Mouse (Mus musculus): ENCODE data around the gene Lhx3. TPM values are rescaled to one million over a fixed set of nuclear protein-coding genes. Genes with fewer than 3 reads are reported as not detected.
A peak's percentile ranks its signal among the peaks of the same experiment; 100 is the strongest.

The Lhx3 gene
- not detected for total RNA-seq (2021)
- long read RNA-seq, experiment 1, result 0 reads
- long read RNA-seq, experiment 2, result 0 reads

GRCm38 (mm10) chr2:26208126-26208789 lies at the start of gene Lhx3:
Lhx3 (minus strand) TSS chr2:26208289.
- peak; percentile 94 for DNase-seq

GRCm38 (mm10) chr2:26257315-26258096 lies 49.4 kb upstream of the Lhx3 start:
- DNase-seq, result no peak

- DNase-seq, result no peak
These were observed 46.7 kb upstream of the Lhx3 start for GRCm38 (mm10) chr2:26254816-26255215.

- DNase-seq, result no peak
These were observed 44.6 kb upstream of the Lhx3 start for GRCm38 (mm10) chr2:26252514-26253206.

GRCm38 (mm10) chr2:26247531-26247930 lies 39.4 kb upstream of the Lhx3 start:
- no peak for DNase-seq

- DNase-seq, result no peak
These were observed 32.8 kb upstream of the Lhx3 start for GRCm38 (mm10) chr2:26240841-26241240.

- DNase-seq, result no peak
These were observed 32.2 kb upstream of the Lhx3 start for GRCm38 (mm10) chr2:26240330-26240729.

- DNase-seq, result peak; percentile 94
These were observed 29.2 kb upstream of the Lhx3 start, which contains the start of gene Qsox2 for GRCm38 (mm10) chr2:26237290-26237782. Qsox2 (minus strand) TSS chr2:26237525.

GRCm38 (mm10) chr2:26236681-26237289 lies 28.7 kb upstream of the Lhx3 start:
- DNase-seq, result no peak

- no peak for DNase-seq
These were observed 26.7 kb upstream of the Lhx3 start for GRCm38 (mm10) chr2:26234771-26235170.

GRCm38 (mm10) chr2:26234253-26234652 lies 26.2 kb upstream of the Lhx3 start:
- DNase-seq, result no peak

GRCm38 (mm10) chr2:26231366-26231765 lies 23.3 kb upstream of the Lhx3 start:
- DNase-seq, result no peak

GRCm38 (mm10) chr2:26230253-26230652 lies 22.2 kb upstream of the Lhx3 start:
- DNase-seq, result no peak

GRCm38 (mm10) chr2:26227788-26228187 lies 19.7 kb upstream of the Lhx3 start:
- DNase-seq, result no peak

GRCm38 (mm10) chr2:26225242-26225641 lies 17.2 kb upstream of the Lhx3 start:
- DNase-seq, result no peak

- DNase-seq, result no peak
These were observed 15.9 kb upstream of the Lhx3 start for GRCm38 (mm10) chr2:26223961-26224360.

- DNase-seq, result no peak
These were observed 6.4 kb upstream of the Lhx3 start for GRCm38 (mm10) chr2:26214526-26214925.

GRCm38 (mm10) chr2:26209566-26209965 lies 1.5 kb upstream of the Lhx3 start:
- DNase-seq, result no peak

GRCm38 (mm10) chr2:26207559-26207958 lies 530 bp downstream of the Lhx3 start:
- DNase-seq, result no peak

GRCm38 (mm10) chr2:26205761-26206160 lies 2.3 kb downstream of the Lhx3 start:
- DNase-seq, result no peak

- DNase-seq, result peak; percentile 52
These were observed 3.0 kb downstream of the Lhx3 start for GRCm38 (mm10) chr2:26205126-26205525.

- DNase-seq, result no peak
These were observed 5.1 kb downstream of the Lhx3 start for GRCm38 (mm10) chr2:26202849-26203475.

All from gastrocnemius, postnatal 10 days (tissue).